Mouse (Mus musculus): ENCODE results near the gene Etv5.
"Not testable (repeated sequence)": the region's sequence is repeated elsewhere in the genome, so short reads cannot be mapped to it uniquely, and the experiment has no call there.

The Etv5 gene

GRCm38 (mm10) chr16:22398354-22398753 lies 41.2 kb downstream of the Etv5 start:
- no peak for DNase-seq (ENCODE audit: extremely low spot score, low spot score)

GRCm38 (mm10) chr16:22396420-22396819 lies 43.1 kb downstream of the Etv5 start:
- no peak for DNase-seq (ENCODE audit: extremely low spot score, low spot score)

GRCm38 (mm10) chr16:22395093-22395844 lies 44.2 kb downstream of the Etv5 start:
- no peak for DNase-seq (ENCODE audit: extremely low spot score, low spot score)

- no peak for DNase-seq (ENCODE audit: extremely low spot score, low spot score)
These were observed 49.1 kb downstream of the Etv5 start for GRCm38 (mm10) chr16:22390348-22390897.

- no peak for DNase-seq (ENCODE audit: extremely low spot score, low spot score)
These were observed 50.2 kb downstream of the Etv5 start for GRCm38 (mm10) chr16:22389146-22389911.

GRCm38 (mm10) chr16:22387731-22388130 lies 51.8 kb downstream of the Etv5 start:
- DNase-seq (ENCODE audit: extremely low spot score, low spot score), result no peak

- DNase-seq (ENCODE audit: extremely low spot score, low spot score), result not testable (repeated sequence)
These were observed 57.5 kb downstream of the Etv5 start for GRCm38 (mm10) chr16:22382018-22382417.

GRCm38 (mm10) chr16:22380981-22381380 lies 58.5 kb downstream of the Etv5 start:
- DNase-seq (ENCODE audit: extremely low spot score, low spot score), result no peak

- DNase-seq (ENCODE audit: extremely low spot score, low spot score), result no peak
These were observed 59.5 kb downstream of the Etv5 start for GRCm38 (mm10) chr16:22379986-22380385.

GRCm38 (mm10) chr16:22379342-22379741 lies 60.2 kb downstream of the Etv5 start:
- DNase-seq (ENCODE audit: extremely low spot score, low spot score), result no peak

- DNase-seq (ENCODE audit: extremely low spot score, low spot score), result no peak
These were observed 61.8 kb downstream of the Etv5 start for GRCm38 (mm10) chr16:22377714-22378113.

GRCm38 (mm10) chr16:22374898-22375297 lies 64.6 kb downstream of the Etv5 start:
- no peak for DNase-seq (ENCODE audit: extremely low spot score, low spot score)

GRCm38 (mm10) chr16:22372701-22373124 lies 66.8 kb downstream of the Etv5 start:
- no peak for DNase-seq (ENCODE audit: extremely low spot score, low spot score)

- no peak for DNase-seq (ENCODE audit: extremely low spot score, low spot score)
These were observed 67.3 kb downstream of the Etv5 start for GRCm38 (mm10) chr16:22372225-22372624.

- DNase-seq (ENCODE audit: extremely low spot score, low spot score), result no peak
These were observed 72.4 kb downstream of the Etv5 start for GRCm38 (mm10) chr16:22367099-22367498.

- no peak for DNase-seq (ENCODE audit: extremely low spot score, low spot score)
These were observed 73.5 kb downstream of the Etv5 start for GRCm38 (mm10) chr16:22366040-22366439.

GRCm38 (mm10) chr16:22365596-22365995 lies 73.9 kb downstream of the Etv5 start:
- no peak for DNase-seq (ENCODE audit: extremely low spot score, low spot score)

- DNase-seq (ENCODE audit: extremely low spot score, low spot score), result no peak
These were observed 80.7 kb downstream of the Etv5 start for GRCm38 (mm10) chr16:22358701-22359354.

- not testable (repeated sequence) for DNase-seq (ENCODE audit: extremely low spot score, low spot score)
These were observed 85.3 kb downstream of the Etv5 start for GRCm38 (mm10) chr16:22354177-22354576.

GRCm38 (mm10) chr16:22353639-22354038 lies 85.9 kb downstream of the Etv5 start:
- DNase-seq (ENCODE audit: extremely low spot score, low spot score), result no peak

GRCm38 (mm10) chr16:22351194-22351593 lies 88.3 kb downstream of the Etv5 start:
- no peak for DNase-seq (ENCODE audit: extremely low spot score, low spot score)

GRCm38 (mm10) chr16:22349798-22350197 lies 89.7 kb downstream of the Etv5 start:
- no peak for DNase-seq (ENCODE audit: extremely low spot score, low spot score)

Measured in neural tube, embryonic 10.5 days (tissue).